Mouse (Mus musculus) MEL (cell line): ENCODE measurements around the gene Dlg5. TPM values are rescaled to one million over a fixed set of nuclear protein-coding genes. Genes with fewer than 3 reads are reported as not detected.

ENCODE experiments used
- DNase-seq: peaks from one replicate; pipeline ENCODE4 v3.0.0; 2011; ENCODE audit warnings: low read depth, low spot score
- H3K27ac ChIP-seq: 2 replicates; pipeline ENCODE4 v1.5.1; 2012; ENCODE audit warnings: low read depth, mild to moderate bottlenecking, control low read depth, low read length, moderate library complexity; ENCODE audit not compliant: control insufficient read depth
- H3K27me3 ChIP-seq, 2 experiments: fragments of 150-350 bp in 1 of 2; sonication (generic) in 1 of 2; 2 replicates each; pipeline ENCODE4 v1.6.1; 2012; ENCODE audit warnings: low read length in 2 of 2, mild to moderate bottlenecking in 2 of 2, improper control_type of control experiment in 1 of 2, moderate library complexity in 1 of 2; ENCODE audit not compliant: insufficient read depth in 2 of 2, control insufficient read depth in 1 of 2
- H3K36me3 ChIP-seq, 2 experiments: 2 replicates each; pipeline ENCODE4 v1.6.1; 2012 to 2014; ENCODE audit warnings: low read length in 2 of 2, improper control_type of control experiment in 1 of 2, inconsistent platforms in 1 of 2, mild to moderate bottlenecking in 1 of 2; ENCODE audit not compliant: insufficient read depth in 2 of 2, control insufficient read depth in 1 of 2
- H3K4me1 ChIP-seq, 2 experiments: fragments of 150-350 bp in 1 of 2; sonication (generic) in 1 of 2; 2 replicates each; pipeline ENCODE4 v1.6.1; 2012; ENCODE audit warnings: low read length in 2 of 2, improper control_type of control experiment in 1 of 2, mild to moderate bottlenecking in 1 of 2; ENCODE audit not compliant: insufficient read depth in 2 of 2, control insufficient read depth in 1 of 2
- H3K4me3 ChIP-seq, 2 experiments: fragments of 150-350 bp in 1 of 2; sonication (generic) in 1 of 2; 2 replicates each; pipeline ENCODE4 v1.5.1; 2012; ENCODE audit warnings: low read depth in 2 of 2, low read length in 2 of 2, mild to moderate bottlenecking in 2 of 2, moderate library complexity in 2 of 2, control low read depth in 1 of 2, improper control_type of control experiment in 1 of 2; ENCODE audit not compliant: control insufficient read depth in 1 of 2, insufficient read depth in 1 of 2
- H3K79me2 ChIP-seq: 2 replicates; pipeline ENCODE4 v1.6.1; 2012; ENCODE audit warnings: mild to moderate bottlenecking, low read length, moderate library complexity; ENCODE audit not compliant: control insufficient read depth, poor library complexity, insufficient read depth
- H3K9ac ChIP-seq: 2 replicates; pipeline ENCODE4 v1.6.1; 2012; ENCODE audit warnings: low read depth, mild to moderate bottlenecking, control low read depth, low read length, moderate library complexity; ENCODE audit not compliant: control insufficient read depth, poor library complexity, severe bottlenecking
- H3K9me3 ChIP-seq: fragments of 150-350 bp; sonication (generic); replicated peaks from 2 replicates; pipeline ENCODE4 v1.6.1; 2012; ENCODE audit warnings: mild to moderate bottlenecking, low read length, improper control_type of control experiment, moderate library complexity; ENCODE audit not compliant: insufficient read depth
- CHD1 ChIP-seq: IDR thresholded peaks from 2 replicates; pipeline ENCODE4 v1.6.1; 2012; ENCODE audit warnings: low read depth, mild to moderate bottlenecking, inconsistent platforms, low read length, improper control_type of control experiment
- E2F4 ChIP-seq: IDR thresholded peaks from 2 replicates; pipeline ENCODE4 v1.6.1; 2011; ENCODE audit warnings: low read depth, low read length, improper control_type of control experiment, borderline replicate concordance
- GABPA ChIP-seq: IDR thresholded peaks from 2 replicates; pipeline ENCODE4 v1.6.1; 2012; ENCODE audit warnings: low read depth, mild to moderate bottlenecking, inconsistent platforms, low read length, improper control_type of control experiment, moderate library complexity
- JUND ChIP-seq: IDR thresholded peaks from 2 replicates; pipeline ENCODE4 v1.6.1; 2011; ENCODE audit warnings: low read depth, mild to moderate bottlenecking, improper control_type of control experiment, low read length
- MXI1 ChIP-seq: IDR thresholded peaks from 2 replicates; pipeline ENCODE4 v1.6.1; 2011; ENCODE audit warnings: mild to moderate bottlenecking, low read depth, low read length, improper control_type of control experiment
- MYB ChIP-seq: IDR thresholded peaks from 2 replicates; pipeline ENCODE4 v1.6.1; 2011; ENCODE audit warnings: mild to moderate bottlenecking, low read depth, low read length, improper control_type of control experiment
- POLR2AphosphoS2 ChIP-seq: IDR thresholded peaks from 2 replicates; pipeline ENCODE4 v1.6.1; 2011; ENCODE audit warnings: low read length, improper control_type of control experiment
- POLR2AphosphoS5 ChIP-seq: IDR thresholded peaks from 2 replicates; pipeline ENCODE4 v1.6.1; 2012; ENCODE audit warnings: low read depth, borderline replicate concordance, mild to moderate bottlenecking, inconsistent platforms, low read length, moderate library complexity, mixed read lengths
- SIN3A ChIP-seq: IDR thresholded peaks from 2 replicates; pipeline ENCODE4 v1.6.1; 2012; ENCODE audit warnings: low read length, improper control_type of control experiment, inconsistent platforms
- SMC3 ChIP-seq: IDR thresholded peaks from 2 replicates; pipeline ENCODE4 v1.6.1; 2011; ENCODE audit warnings: low read depth, low read length, improper control_type of control experiment
- TAL1 ChIP-seq: IDR thresholded peaks from 2 replicates; pipeline ENCODE4 v1.6.1; 2012; ENCODE audit warnings: mild to moderate bottlenecking, inconsistent platforms, low read length, moderate library complexity, mixed read lengths
- TBP ChIP-seq: IDR thresholded peaks from 2 replicates; pipeline ENCODE4 v1.8.0; 2011; ENCODE audit warnings: low read depth, low read length, improper control_type of control experiment
- TCF12 ChIP-seq: IDR thresholded peaks from 2 replicates; pipeline ENCODE4 v1.6.1; 2014; ENCODE audit warnings: low read depth, mild to moderate bottlenecking, inconsistent platforms, low read length, improper control_type of control experiment, moderate library complexity
- USF1 ChIP-seq: IDR thresholded peaks from 2 replicates; pipeline ENCODE4 v1.6.1; 2014; ENCODE audit warnings: low read depth, mild to moderate bottlenecking, inconsistent platforms, low read length, improper control_type of control experiment, moderate library complexity
- USF2 ChIP-seq, 2 experiments: IDR thresholded peaks; 2 replicates each; pipeline ENCODE4 v1.6.1; 2011 to 2012; ENCODE audit warnings: improper control_type of control experiment in 2 of 2, low read length in 2 of 2, borderline replicate concordance in 1 of 2, inconsistent platforms in 1 of 2, low read depth in 1 of 2, mild to moderate bottlenecking in 1 of 2; ENCODE audit not compliant: insufficient read depth in 1 of 2
- ZC3H11A ChIP-seq: IDR thresholded peaks from 2 replicates; pipeline ENCODE4 v1.6.1; 2012; ENCODE audit warnings: low read depth, mild to moderate bottlenecking, inconsistent platforms, low read length, improper control_type of control experiment
- ZKSCAN1 ChIP-seq: IDR thresholded peaks from 2 replicates; pipeline ENCODE4 v1.6.1; 2012; ENCODE audit warnings: low read depth, mild to moderate bottlenecking, inconsistent platforms, low read length, improper control_type of control experiment, moderate library complexity
- ZNF384 ChIP-seq: IDR thresholded peaks from 2 replicates; pipeline ENCODE4 v1.6.1; 2012; ENCODE audit warnings: low read depth, mild to moderate bottlenecking, inconsistent platforms, low read length, improper control_type of control experiment
- polyA plus RNA-seq, 2 experiments: library from polyadenylated mRNA; stranded (reverse) in 1 of 2; unstranded in 1 of 2; fragments of >175 nt in 1 of 2; fragments of >200 nt in 1 of 2; gene quantifications; 2 replicates each; pipeline versions ENCODE4 v1.2.1 to v1.2.4; 2012; ENCODE audit warnings: low replicate concordance in 2 of 2, low read depth in 1 of 2; ENCODE audit not compliant: insufficient read length in 2 of 2, insufficient read depth in 1 of 2, missing spikeins in 1 of 2
- total RNA-seq: library from RNA; depleted of rRNA; stranded (reverse); fragments of 300-350 nt; gene quantifications from 2 replicates; pipeline ENCODE4 v1.2.3, GENCODE M21; 2012

The Dlg5 gene
- total and polyA plus RNA-seq, 3 experiments: not detected

GRCm38 (mm10) chr14:24124171-24124570 lies 121.5 kb downstream of the Dlg5 start:
- H3K27me3 ChIP-seq: no peaks in the 10 kb centered on the region
- H3K4me1 ChIP-seq: no peaks in the 10 kb centered on the region
- H3K79me2 ChIP-seq: no peaks in the 10 kb centered on the region
- no peak overlapping the region for H3K27ac ChIP-seq
- TF ChIP-seq MYB: no peak
- TF ChIP-seq GABPA: no peak
- TF ChIP-seq CHD1: no peak
- no peak for TF ChIP-seq USF1
- TF ChIP-seq MXI1: no peak
- TF ChIP-seq USF2 (IDR thresholded peaks at IDR 0.05; ENCODE audit: borderline replicate concordance in 1 of 2, insufficient read depth in 1 of 2, low read depth in 1 of 2, low read length in 2 of 2): no peak
- TF ChIP-seq JUND: no peak
- no peak for TF ChIP-seq ZNF384
- no peak for TF ChIP-seq ZKSCAN1
- TF ChIP-seq E2F4: no peak
- TF ChIP-seq TCF12: no peak
- no peak for TF ChIP-seq SIN3A
- TF ChIP-seq TAL1: no peak
- TF ChIP-seq SMC3: no peak
- TF ChIP-seq POLR2AphosphoS5: no peak
- no peak for TF ChIP-seq ZC3H11A
- TF ChIP-seq, all 39 proteins: peak for 0
- no peak overlapping the region for H3K4me3 ChIP-seq
- DNase-seq: no peak
- no peak overlapping the region for H3K9ac ChIP-seq
- H3K9me3 ChIP-seq: no peaks in the 10 kb centered on the region
- no peaks in the 10 kb centered on the region for H3K36me3 ChIP-seq

- Histone ChIP-seq H3K9ac (no peak overlapping the region), H3K4me3 (no peak overlapping the region), H3K27ac (no peak overlapping the region), H3K36me3 (no peaks in the 10 kb centered on the region), H3K79me2 (no peaks in the 10 kb centered on the region), H3K4me1 (no peaks in the 10 kb centered on the region), H3K27me3 (no peaks in the 10 kb centered on the region), H3K9me3 (no peaks in the 10 kb centered on the region)
- no peak for TF ChIP-seq E2F4
- TF ChIP-seq SMC3: no peak
- no peak for TF ChIP-seq POLR2AphosphoS2
- no peak for TF ChIP-seq TBP
- DNase-seq: no peak
Observed at GRCm38 (mm10) chr14:24106734-24107133, 139.0 kb downstream of the Dlg5 start.
